Mouse (Mus musculus) heart, postnatal 0 days (tissue): ENCODE data around the gene Ptpn5. TPM values are rescaled to one million over a fixed set of nuclear protein-coding genes. Genes with fewer than 3 reads are reported as not detected.

Experiments
- ATAC-seq: fragments of 200-750 bp; cut with Nextera tagmentation; 2 replicates; pipeline ENCODE4 v1.8.0; 2017; ENCODE audit warnings: low read depth, moderate number of reproducible peaks, moderate library complexity; ENCODE audit not compliant: insufficient read depth
- DNase-seq: peaks from one replicate; pipeline ENCODE4 v3.0.0-alpha.2; 2016; ENCODE audit warnings: low spot score
- H3K27ac ChIP-seq: fragments of 300-500 bp; sonication (generic); 2 replicates; pipeline ENCODE4 v1.5.1; 2014; ENCODE audit warnings: low read depth, mild to moderate bottlenecking
- H3K27me3 ChIP-seq: fragments of 300-500 bp; sonication (generic); 2 replicates; pipeline ENCODE4 v1.6.1; 2014; ENCODE audit warnings: low read length, mixed read lengths; ENCODE audit not compliant: control insufficient read depth, insufficient read depth
- H3K36me3 ChIP-seq: fragments of 300-500 bp; sonication (generic); replicated peaks from 2 replicates; pipeline ENCODE4 v1.6.1; 2014; ENCODE audit warnings: low read length, mixed read lengths; ENCODE audit not compliant: control insufficient read depth, insufficient read depth
- H3K4me1 ChIP-seq: fragments of 300-500 bp; sonication (generic); 2 replicates; pipeline ENCODE4 v1.6.1; 2014; ENCODE audit warnings: antibody characterized with exemption; ENCODE audit not compliant: control insufficient read depth, insufficient read depth
- H3K4me2 ChIP-seq: fragments of 300-500 bp; sonication (generic); 2 replicates; pipeline ENCODE4 v1.6.1; 2014; ENCODE audit warnings: low read depth, mild to moderate bottlenecking, low read length, moderate library complexity
- H3K4me3 ChIP-seq: fragments of 300-500 bp; sonication (generic); 2 replicates; pipeline ENCODE4 v1.5.1; 2014; ENCODE audit warnings: low read depth, low read length
- H3K9ac ChIP-seq: fragments of 300-500 bp; sonication (generic); replicated peaks from 2 replicates; pipeline ENCODE4 v1.6.1; 2014; ENCODE audit warnings: low read depth, low read length, mixed read lengths
- H3K9me3 ChIP-seq: fragments of 300-500 bp; sonication (generic); replicated peaks from 2 replicates; pipeline ENCODE4 v1.6.1; 2016; ENCODE audit warnings: low read length; ENCODE audit not compliant: control insufficient read depth
- CTCF ChIP-seq: IDR thresholded peaks from 2 replicates; pipeline ENCODE4 v1.5.1; 2016; ENCODE audit warnings: antibody characterized with exemption, control low read depth, low read depth
- EP300 ChIP-seq: IDR thresholded peaks from 2 replicates; pipeline ENCODE4 v1.6.1; 2016; ENCODE audit warnings: antibody characterized with exemption, low read depth
- WGBS: fragments of 180-500 bp; shearing (Covaris S2); extraction: QIAGEN DNeasy Blood & Tissue Kit; methylation state at CpG from one replicate; pipeline ENCODE4 v1.1.7; 2014; 5-methylcytosine and 5-hydroxymethylcytosine counted together
- polyA plus RNA-seq: library from polyadenylated mRNA; unstranded; fragments of >200 nt; fragmentation: Nextera tagmentation; extraction: Ambion mirVana; gene quantifications from 2 replicates; pipeline ENCODE4 v1.2.1, GENCODE M21; 2015
- total RNA-seq: library from RNA; depleted of rRNA; stranded (reverse); fragments of >200 nt; gene quantifications from 2 replicates; pipeline ENCODE4 v1.2.3, GENCODE M21; 2014; ENCODE audit warnings: low replicate concordance

Ptpn5 gene
- total and polyA plus RNA-seq, 2 experiments from 2014 or later: not detected

DNA sequence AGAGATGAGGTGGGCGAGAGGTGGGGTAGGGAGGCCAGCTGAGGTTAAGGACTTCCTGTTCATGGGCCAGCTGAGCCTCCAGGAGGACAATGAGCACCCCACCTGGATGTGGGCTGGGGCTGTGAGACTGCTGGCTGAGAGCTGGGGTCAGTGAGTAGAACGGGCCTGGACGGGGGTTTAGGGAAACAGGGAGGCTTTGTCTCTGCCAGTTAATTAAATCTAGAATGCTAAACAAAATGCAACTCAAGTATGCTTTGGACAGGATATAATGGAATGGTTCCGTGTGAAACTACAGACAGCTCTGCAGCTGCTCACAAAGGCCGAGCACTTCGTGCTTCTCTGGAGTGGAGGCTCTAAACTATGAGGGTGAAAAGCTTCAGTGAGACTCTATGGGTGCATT is 32.9 kb downstream of the Ptpn5 start:
- no peaks in the 10 kb centered on the region for H3K27me3 ChIP-seq
- WGBS: 66% methylated on average over 6 of the region's 6 CpGs
- ATAC-seq (no peak), DNase-seq (no peak)
- H3K4me1 ChIP-seq: no peaks in the 10 kb centered on the region
- H3K9me3 ChIP-seq: no peaks in the 10 kb centered on the region
- no peak overlapping the region for H3K4me3 ChIP-seq
- no peak overlapping the region for H3K9ac ChIP-seq
- TF ChIP-seq CTCF (no peak), EP300 (no peak)
- no peak overlapping the region for H3K4me2 ChIP-seq
- no peak overlapping the region for H3K27ac ChIP-seq
- H3K36me3 ChIP-seq: no peaks in the 10 kb centered on the region

DNA sequence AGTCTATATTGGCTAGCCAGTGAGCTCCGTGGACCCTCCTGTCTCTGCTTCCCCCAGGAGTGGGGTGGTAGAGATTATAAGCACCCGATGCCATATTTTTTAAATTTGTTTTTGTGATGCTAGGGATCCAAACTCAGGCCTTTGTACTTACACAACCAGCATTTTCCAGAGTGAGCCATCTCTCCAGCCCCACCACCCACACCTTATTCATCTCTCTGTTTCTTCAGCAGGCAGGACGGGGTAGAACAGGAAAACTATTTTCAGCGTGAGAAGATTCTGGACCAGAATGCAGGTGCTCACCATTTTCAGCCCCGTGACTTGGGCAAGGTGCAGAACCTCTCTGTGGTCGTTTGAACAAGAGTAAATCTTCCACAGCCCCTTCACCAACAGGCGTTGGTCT is 34.2 kb downstream of the Ptpn5 start:
- Histone ChIP-seq H3K4me1 (no peaks in the 10 kb centered on the region), H3K4me2 (no peak overlapping the region), H3K27me3 (no peaks in the 10 kb centered on the region), H3K9me3 (no peaks in the 10 kb centered on the region), H3K9ac (no peak overlapping the region), H3K36me3 (no peaks in the 10 kb centered on the region), H3K27ac (no peak overlapping the region), H3K4me3 (no peak overlapping the region)
- 71% methylated on average over 7 of the region's 7 CpGs for WGBS
- no peak for TF ChIP-seq CTCF
- TF ChIP-seq EP300: no peak
- no peak for ATAC-seq
- DNase-seq: no peak

DNA sequence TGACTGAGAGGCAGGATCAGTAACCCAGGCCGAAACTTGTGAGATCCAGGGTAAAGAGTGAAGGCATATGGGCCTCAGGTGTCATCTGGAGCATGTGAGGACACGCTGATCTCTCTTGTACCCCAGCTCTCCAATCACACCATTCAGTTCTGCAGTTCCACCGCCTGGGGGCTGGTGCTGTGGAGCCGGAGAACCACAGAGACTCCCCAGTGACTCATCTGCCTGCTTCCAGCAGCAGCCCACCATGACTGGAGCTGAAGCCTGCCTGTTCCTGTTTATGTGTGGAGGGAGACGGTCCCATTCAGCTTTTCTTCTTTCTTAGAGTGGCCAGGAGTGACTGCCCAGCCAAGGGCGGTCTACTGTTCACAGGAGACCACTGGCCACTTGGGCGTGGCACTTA is 35.4 kb downstream of the Ptpn5 start:
- ATAC-seq: no peak
- TF ChIP-seq CTCF (no peak), EP300 (no peak)
- Histone ChIP-seq H3K27ac (no peak overlapping the region), H3K9ac (no peak overlapping the region), H3K4me1 (no peaks in the 10 kb centered on the region), H3K36me3 (no peaks in the 10 kb centered on the region), H3K4me2 (no peak overlapping the region), H3K27me3 (no peaks in the 10 kb centered on the region), H3K4me3 (no peak overlapping the region), H3K9me3 (no peaks in the 10 kb centered on the region)
- DNase-seq: no peak
- 55% methylated on average over 7 of the region's 7 CpGs for WGBS

DNA sequence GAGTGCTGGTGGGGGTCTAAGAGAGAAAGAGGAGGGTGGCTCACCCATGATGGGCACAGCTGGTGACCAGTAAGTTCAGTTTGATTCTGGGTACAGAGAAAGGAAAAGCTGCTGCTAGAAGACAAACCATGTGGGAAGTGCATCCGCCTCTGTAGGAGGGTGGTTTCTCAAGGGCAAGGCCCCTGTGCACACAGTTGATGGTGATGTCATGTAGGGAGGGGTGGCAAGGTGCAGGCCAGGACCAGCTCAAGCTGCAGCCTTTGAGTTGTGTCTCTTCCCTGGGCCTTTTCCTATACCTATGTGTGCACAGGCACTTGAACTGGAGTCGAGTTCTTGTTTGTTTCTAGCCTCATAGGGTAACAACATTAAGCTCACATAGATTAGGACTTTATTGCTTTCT is 38.5 kb downstream of the Ptpn5 start:
- TF ChIP-seq CTCF: no peak
- no peak for TF ChIP-seq EP300
- 55% methylated on average over 2 of the region's 2 CpGs for WGBS

DNA sequence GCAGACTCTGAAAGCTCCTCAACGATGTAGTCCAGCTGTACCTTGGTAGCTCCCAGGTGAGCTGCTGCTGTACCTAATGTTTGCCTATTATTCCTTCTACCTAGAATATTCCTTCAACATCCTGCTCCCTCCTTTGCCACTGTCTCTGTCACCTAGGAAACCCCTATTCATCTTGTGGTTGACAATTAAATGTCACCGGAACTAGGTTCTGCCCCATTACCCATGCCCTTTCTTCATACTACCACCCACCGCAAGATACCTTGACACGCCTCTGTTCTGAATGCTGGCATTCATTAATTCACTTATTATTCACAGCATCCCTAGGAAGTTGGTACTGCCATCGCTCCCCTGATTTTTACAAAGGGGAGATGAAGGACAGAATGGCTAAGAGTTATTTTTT is 39.5 kb downstream of the Ptpn5 start:
- TF ChIP-seq CTCF (no peak), EP300 (no peak)
- Histone ChIP-seq H3K27me3 (no peaks in the 10 kb centered on the region), H3K9ac (no peak overlapping the region), H3K4me1 (no peaks in the 10 kb centered on the region), H3K9me3 (no peaks in the 10 kb centered on the region), H3K27ac (no peak overlapping the region), H3K4me2 (no peak overlapping the region), H3K36me3 (no peaks in the 10 kb centered on the region), H3K4me3 (no peak overlapping the region)
- WGBS: 84% methylated on average over 5 of the region's 5 CpGs
- DNase-seq (no peak), ATAC-seq (no peak)

More for the DNA sequence above, 38.5 kb downstream of the Ptpn5 start:
- no peak overlapping the region for H3K4me3 ChIP-seq
- H3K27ac ChIP-seq: no peak overlapping the region
- ATAC-seq (no peak), DNase-seq (no peak)
- no peaks in the 10 kb centered on the region for H3K36me3 ChIP-seq
- no peak overlapping the region for H3K4me2 ChIP-seq
- H3K9me3 ChIP-seq: no peaks in the 10 kb centered on the region
- H3K27me3 ChIP-seq: no peaks in the 10 kb centered on the region
- no peak overlapping the region for H3K9ac ChIP-seq
- no peaks in the 10 kb centered on the region for H3K4me1 ChIP-seq

DNA sequence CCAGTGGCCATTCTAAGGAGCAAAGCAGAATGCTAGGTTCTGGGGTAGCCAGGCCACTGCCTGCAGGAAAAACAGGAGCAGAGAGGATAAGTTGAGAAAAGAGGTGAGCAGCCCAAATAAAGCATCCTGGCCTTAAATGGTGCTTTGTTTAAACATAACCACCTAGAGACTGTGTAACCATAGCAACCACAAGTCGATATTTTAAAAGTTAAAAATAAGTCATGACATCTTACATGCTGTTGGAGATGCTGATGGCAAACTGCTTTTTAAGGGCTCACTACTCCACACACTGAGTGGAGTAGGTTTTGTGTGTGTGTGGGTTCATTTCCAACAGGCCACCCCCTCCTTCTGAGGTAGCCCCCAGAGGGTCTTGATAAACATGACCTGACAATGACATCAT is 48.4 kb downstream of the Ptpn5 start:
- H3K4me1 ChIP-seq: no peaks in the 10 kb centered on the region
- H3K4me3 ChIP-seq: no peak overlapping the region
- H3K9me3 ChIP-seq: no peaks in the 10 kb centered on the region
- H3K9ac ChIP-seq: no peak overlapping the region
- H3K27me3 ChIP-seq: no peaks in the 10 kb centered on the region
- 42% methylated on average over 1 of the region's 1 CpGs for WGBS
- no peak overlapping the region for H3K27ac ChIP-seq
- H3K4me2 ChIP-seq: no peak overlapping the region
- ATAC-seq (no peak), DNase-seq (no peak)
- no peaks in the 10 kb centered on the region for H3K36me3 ChIP-seq
- TF ChIP-seq EP300 (no peak), CTCF (no peak)
